Mouse (Mus musculus): ENCODE data around the gene Sh3bgrl2.

The Sh3bgrl2 gene

GRCm38 (mm10) chr9:83560670-83561069 is 12.5 kb downstream of the Sh3bgrl2 start:
- no peak for DNase-seq (ENCODE audit: low spot score)

- DNase-seq (ENCODE audit: low spot score), result no peak
Observed at GRCm38 (mm10) chr9:83562889-83563288, 14.8 kb downstream of the Sh3bgrl2 start.

GRCm38 (mm10) chr9:83563808-83564549 is 15.9 kb downstream of the Sh3bgrl2 start:
- no peak for DNase-seq (ENCODE audit: low spot score)

GRCm38 (mm10) chr9:83564934-83565652 is 17.0 kb downstream of the Sh3bgrl2 start:
- DNase-seq (ENCODE audit: low spot score), result no peak

GRCm38 (mm10) chr9:83566141-83566540 is 18.0 kb downstream of the Sh3bgrl2 start:
- DNase-seq (ENCODE audit: low spot score), result no peak

- no peak for DNase-seq (ENCODE audit: low spot score)
Observed at GRCm38 (mm10) chr9:83568125-83568524, 20.0 kb downstream of the Sh3bgrl2 start.

- no peak for DNase-seq (ENCODE audit: low spot score)
Observed at GRCm38 (mm10) chr9:83568937-83569336, 20.8 kb downstream of the Sh3bgrl2 start.

- DNase-seq (ENCODE audit: low spot score), result no peak
Observed at GRCm38 (mm10) chr9:83569898-83570297, 21.8 kb downstream of the Sh3bgrl2 start.

GRCm38 (mm10) chr9:83571315-83571714 is 23.2 kb downstream of the Sh3bgrl2 start:
- no peak for DNase-seq (ENCODE audit: low spot score)

GRCm38 (mm10) chr9:83572326-83572725 is 24.2 kb downstream of the Sh3bgrl2 start:
- DNase-seq (ENCODE audit: low spot score), result no peak

GRCm38 (mm10) chr9:83572870-83573269 is 24.7 kb downstream of the Sh3bgrl2 start:
- DNase-seq (ENCODE audit: low spot score), result no peak

GRCm38 (mm10) chr9:83573588-83573987 is 25.5 kb downstream of the Sh3bgrl2 start:
- no peak for DNase-seq (ENCODE audit: low spot score)

- no peak for DNase-seq (ENCODE audit: low spot score)
Observed at GRCm38 (mm10) chr9:83575403-83575802, 27.3 kb downstream of the Sh3bgrl2 start.

- no peak for DNase-seq (ENCODE audit: low spot score)
Observed at GRCm38 (mm10) chr9:83576018-83576688, 28.0 kb downstream of the Sh3bgrl2 start.

- no peak for DNase-seq (ENCODE audit: low spot score)
Observed at GRCm38 (mm10) chr9:83576689-83577057, 28.5 kb downstream of the Sh3bgrl2 start.

- DNase-seq (ENCODE audit: low spot score), result no peak
Observed at GRCm38 (mm10) chr9:83577260-83577659, 29.1 kb downstream of the Sh3bgrl2 start.

GRCm38 (mm10) chr9:83579049-83579448 is 30.9 kb downstream of the Sh3bgrl2 start:
- no peak for DNase-seq (ENCODE audit: low spot score)

GRCm38 (mm10) chr9:83582748-83583147 is 34.6 kb downstream of the Sh3bgrl2 start:
- no peak for DNase-seq (ENCODE audit: low spot score)

- DNase-seq (ENCODE audit: low spot score), result no peak
Observed at GRCm38 (mm10) chr9:83586316-83587050, 38.4 kb downstream of the Sh3bgrl2 start.

- DNase-seq (ENCODE audit: low spot score), result no peak
Observed at GRCm38 (mm10) chr9:83587116-83587515, 39.0 kb downstream of the Sh3bgrl2 start.

- no peak for DNase-seq (ENCODE audit: low spot score)
Observed at GRCm38 (mm10) chr9:83589063-83589462, 40.9 kb downstream of the Sh3bgrl2 start.

Data from yolk sac, embryonic 10.5 days (tissue).